Mouse (Mus musculus) kidney, adult 9 months (tissue): ENCODE measurements around the gene Pdk1.

ENCODE experiments used
- DNase-seq: peaks from one replicate; pipeline ENCODE4 v3.0.0; 2022

Pdk1 gene

GRCm38 (mm10) chr2:71941005-71941720 lies 68.1 kb downstream of the Pdk1 start:
- no peak for DNase-seq

- DNase-seq = no peak
Measured at GRCm38 (mm10) chr2:71941721-71942087, 68.7 kb downstream of the Pdk1 start.

- DNase-seq = no peak
Measured at GRCm38 (mm10) chr2:71951212-71951611, 78.2 kb downstream of the Pdk1 start.
